Mouse (Mus musculus): ENCODE data around the gene Grin2a.

DNA sequence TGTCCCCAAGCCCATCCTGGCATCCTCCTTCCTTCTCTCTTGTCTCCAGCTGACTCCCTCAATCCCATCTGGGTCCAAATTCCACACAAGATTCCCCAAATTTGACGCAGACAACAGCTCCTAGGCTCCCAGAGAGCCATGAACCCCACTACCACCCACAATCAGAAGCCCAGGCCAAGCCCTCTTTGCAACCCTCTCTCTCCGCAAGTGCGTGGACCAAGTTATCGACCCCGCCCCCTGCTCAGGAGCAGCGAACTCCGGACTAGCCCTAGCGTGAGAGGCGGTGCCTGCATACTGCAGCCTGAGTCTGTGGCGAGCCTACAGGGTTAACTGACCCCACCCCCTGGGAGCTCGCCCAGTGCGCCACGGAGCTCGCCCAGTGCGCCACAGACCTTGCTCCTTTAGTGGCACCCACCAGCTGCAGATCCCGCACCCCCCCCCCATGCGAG is 2.6 kb downstream of the Grin2a start:
- no peak for TF ChIP-seq POLR2A (IDR thresholded peaks at IDR 0.05; ENCODE audit: control insufficient read depth in 1 of 2, insufficient read depth in 1 of 2, low read depth in 1 of 2, low read length in 2 of 2, poor library complexity in 1 of 2)
- no peak for TF ChIP-seq SIN3A (IDR thresholded peaks at IDR 0.05; ENCODE audit: low read length)
- no peak for TF ChIP-seq RCOR1 (IDR thresholded peaks at IDR 0.05; ENCODE audit: low read depth, low read length)
- TF ChIP-seq HCFC1 (IDR thresholded peaks at IDR 0.05; ENCODE audit: low read depth, low read length): no peak
- TF ChIP-seq ZKSCAN1 (IDR thresholded peaks at IDR 0.05; ENCODE audit: low read depth, low read length): no peak
- TF ChIP-seq UBTF (IDR thresholded peaks at IDR 0.05; ENCODE audit: borderline replicate concordance, insufficient read depth, low read depth, low read length): no peak
- no peak for TF ChIP-seq CTCF (IDR thresholded peaks at IDR 0.05 in 2 of 3, conservative IDR thresholded peaks at IDR 0.05 in 1 of 3; ENCODE audit: control insufficient read depth in 1 of 3, insufficient read depth in 1 of 3, low read depth in 2 of 3, low read length in 3 of 3, poor library complexity in 1 of 3, severe bottlenecking in 1 of 3)
- TF ChIP-seq ETS1 (IDR thresholded peaks at IDR 0.05; ENCODE audit: low read depth, low read length): no peak
- no peak for TF ChIP-seq ZNF384 (IDR thresholded peaks at IDR 0.05; ENCODE audit: low read depth, low read length)
- TF ChIP-seq ZMIZ1 (IDR thresholded peaks at IDR 0.05; ENCODE audit: low read depth, low read length): no peak
- TF ChIP-seq EP300 (IDR thresholded peaks at IDR 0.05; ENCODE audit: low read depth in 1 of 2, low read length in 2 of 2): no peak

Data from MEL (cell line).